Mouse (Mus musculus) lung, embryonic 16.5 days (tissue): ENCODE data around the gene Mrtfb. TPM values are rescaled to one million over a fixed set of nuclear protein-coding genes. Genes with fewer than 3 reads are reported as not detected.

ENCODE experiments used
- ATAC-seq: fragments of 200-750 bp; cut with Nextera tagmentation; 2 replicates; pipeline ENCODE4 v1.8.0; 2017; ENCODE audit warnings: low read depth, mild to moderate bottlenecking, moderate library complexity
- H3K27ac ChIP-seq: fragments of 300-500 bp; sonication (generic); 2 replicates; pipeline ENCODE4 v1.5.1; 2014; ENCODE audit warnings: mild to moderate bottlenecking, control low read depth, low read length
- H3K27me3 ChIP-seq: fragments of 300-500 bp; sonication (generic); 2 replicates; pipeline ENCODE4 v1.6.1; 2014; ENCODE audit warnings: low read depth, low read length, mixed read lengths; ENCODE audit not compliant: control insufficient read depth, insufficient read depth
- H3K36me3 ChIP-seq: fragments of 300-500 bp; sonication (generic); 2 replicates; pipeline ENCODE4 v1.6.1; 2014; ENCODE audit warnings: low read length; ENCODE audit not compliant: control insufficient read depth, insufficient read depth
- H3K4me1 ChIP-seq: fragments of 300-500 bp; sonication (generic); replicated peaks from 2 replicates; pipeline ENCODE4 v1.6.1; 2014; ENCODE audit warnings: low read length, mixed read lengths; ENCODE audit not compliant: control insufficient read depth, insufficient read depth
- H3K4me2 ChIP-seq: fragments of 300-500 bp; sonication (generic); 2 replicates; pipeline ENCODE4 v1.6.1; 2014; ENCODE audit warnings: low read depth, low read length, control low read depth
- H3K4me3 ChIP-seq: fragments of 300-500 bp; sonication (generic); 2 replicates; pipeline ENCODE4 v1.5.1; 2014; ENCODE audit warnings: mild to moderate bottlenecking, low read length, control low read depth
- H3K9ac ChIP-seq: fragments of 300-500 bp; sonication (generic); 2 replicates; pipeline ENCODE4 v1.6.1; 2014; ENCODE audit warnings: low read length, control low read depth
- H3K9me3 ChIP-seq: fragments of 300-500 bp; sonication (generic); 2 replicates; pipeline ENCODE4 v1.6.1; 2016; ENCODE audit warnings: low read length; ENCODE audit not compliant: control insufficient read depth
- WGBS: fragments of 180-500 bp; shearing (Covaris S2); extraction: QIAGEN DNeasy Blood & Tissue Kit; methylation state at CpG from one replicate; pipeline ENCODE4 v1.1.7; 2014; 5-methylcytosine and 5-hydroxymethylcytosine counted together
- polyA plus RNA-seq: library from polyadenylated mRNA; unstranded; fragments of >200 nt; fragmentation: Nextera tagmentation; extraction: Ambion mirVana; gene quantifications from 2 replicates; pipeline ENCODE4 v1.2.1, GENCODE M21; 2015

The Mrtfb gene
- polyA plus RNA-seq, 1 experiment from 2014 or later = 24.3 TPM

- no peaks in the 10 kb centered on the region for H3K36me3 ChIP-seq
- no peaks in the 10 kb centered on the region for H3K9me3 ChIP-seq
- no peak overlapping the region for H3K4me2 ChIP-seq
- 42% methylated on average over 6 of the region's 6 CpGs for WGBS
- H3K4me3 ChIP-seq = no peak overlapping the region
- 0 out of 2 replicates have a peak, but pooled peaks cover 5% of the 10 kb centered on the region for H3K4me1 ChIP-seq
- no peaks in the 10 kb centered on the region for H3K27me3 ChIP-seq
- H3K27ac ChIP-seq = no peak overlapping the region
- ATAC-seq = no peak
- no peak overlapping the region for H3K9ac ChIP-seq
Measured at GRCm38 (mm10) chr16:13440468-13440867, 184.2 kb downstream of the Mrtfb start.

- Histone ChIP-seq H3K9me3 (no peaks in the 10 kb centered on the region), H3K4me1 (peaks cover 10% of the 10 kb centered on the region), H3K9ac (no peak overlapping the region), H3K4me2 (no peak overlapping the region), H3K36me3 (no peaks in the 10 kb centered on the region), H3K4me3 (no peak overlapping the region), H3K27ac (no peak overlapping the region), H3K27me3 (no peaks in the 10 kb centered on the region; the same call in 1 of the 2 replicates)
- 64% methylated on average over 1 of the region's 1 CpGs for WGBS
- ATAC-seq = no peak
Measured at GRCm38 (mm10) chr16:13443764-13444163, 187.5 kb downstream of the Mrtfb start.

DNA sequence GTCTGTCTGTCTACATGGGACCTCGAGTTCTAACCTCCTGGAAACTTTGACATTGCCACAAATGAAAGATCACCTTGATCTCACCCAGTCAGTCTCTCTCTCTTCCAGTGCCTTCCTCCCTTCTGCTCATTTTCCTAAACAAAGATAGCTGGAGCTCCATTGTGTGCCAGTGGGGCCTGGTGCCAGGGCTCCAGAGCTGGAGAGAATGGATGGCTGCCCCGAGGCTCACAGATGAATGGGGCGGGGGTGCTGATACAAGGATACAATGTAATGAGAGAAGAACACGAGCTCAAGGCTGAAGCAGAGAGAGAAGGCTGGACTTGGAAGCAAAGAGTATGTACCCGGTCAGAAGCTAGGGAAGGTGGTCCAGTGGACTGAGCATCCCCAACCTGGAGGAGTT, 189.2 kb downstream of the Mrtfb start:
- H3K4me1 ChIP-seq = peaks cover 14% of the 10 kb centered on the region
- ATAC-seq = no peak

GRCm38 (mm10) chr16:13446488-13446887, 190.2 kb downstream of the Mrtfb start:
- Histone ChIP-seq H3K36me3 (no peaks in the 10 kb centered on the region), H3K9ac (peak overlapping the region; percentile 72), H3K4me2 (peak overlapping the region; percentile 97), H3K4me3 (peak overlapping the region; percentile 64), H3K27me3 (no peaks in the 10 kb centered on the region; the same call in 1 of the 2 replicates), H3K27ac (no peak overlapping the region), H3K4me1 (peaks cover 14% of the 10 kb centered on the region), H3K9me3 (no peaks in the 10 kb centered on the region)
- whole genome bisulfite sequencing = 23% methylated on average over 15 of the region's 15 CpGs
- peak; percentile 24; the same call in 1 of the 2 replicates for ATAC-seq

More for the DNA sequence above, 189.2 kb downstream of the Mrtfb start:
- Histone ChIP-seq H3K36me3 (no peaks in the 10 kb centered on the region), H3K9me3 (no peaks in the 10 kb centered on the region), H3K27me3 (no peaks in the 10 kb centered on the region; the same call in 1 of the 2 replicates), H3K27ac (no peak overlapping the region), H3K9ac (no peak overlapping the region), H3K4me2 (no peak overlapping the region), H3K4me3 (no peak overlapping the region)
- WGBS = 65% methylated on average over 5 of the region's 5 CpGs

DNA sequence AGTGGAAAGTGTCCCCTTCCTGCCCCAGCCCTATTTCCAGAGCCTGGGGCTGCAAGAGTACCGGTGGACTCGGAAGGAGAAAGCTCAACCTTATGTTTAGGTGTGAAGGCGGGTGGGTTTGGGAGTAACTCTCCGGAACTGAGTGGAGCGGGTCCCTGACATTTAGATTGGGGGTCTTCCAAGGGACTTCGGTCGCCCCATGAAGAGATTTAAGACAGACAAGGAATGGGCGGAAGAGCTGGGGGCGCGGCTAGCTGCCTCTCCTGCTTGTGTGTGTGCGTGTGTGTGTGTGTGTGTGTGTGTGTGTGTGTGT, 190.6 kb downstream of the Mrtfb start:
- 4% methylated on average over 11 of the region's 11 CpGs for WGBS
- peaks cover 14% of the 10 kb centered on the region for H3K4me1 ChIP-seq
- H3K9me3 ChIP-seq = no peaks in the 10 kb centered on the region
- no peaks in the 10 kb centered on the region; the same call in 1 of the 2 replicates for H3K27me3 ChIP-seq
- peak overlapping the region; percentile 64 for H3K4me3 ChIP-seq
- no peaks in the 10 kb centered on the region for H3K36me3 ChIP-seq
- no peak overlapping the region for H3K27ac ChIP-seq
- peak overlapping the region; percentile 72 for H3K9ac ChIP-seq
- ATAC-seq = 0 out of 2 replicates have a peak, but pooled peaks have one; percentile 2
- H3K4me2 ChIP-seq = peak overlapping the region; percentile 97

- H3K9me3 ChIP-seq = no peaks in the 10 kb centered on the region
- peak overlapping the region; percentile 72 for H3K9ac ChIP-seq
- no peaks in the 10 kb centered on the region; the same call in 1 of the 2 replicates for H3K27me3 ChIP-seq
- peak overlapping the region; percentile 41; the same call in 1 of the 2 replicates for H3K27ac ChIP-seq
- H3K36me3 ChIP-seq = no peaks in the 10 kb centered on the region
- H3K4me1 ChIP-seq = peaks cover 14% of the 10 kb centered on the region
- H3K4me2 ChIP-seq = peak overlapping the region; percentile 97
- peak overlapping the region; percentile 64 for H3K4me3 ChIP-seq
- under 1% methylated on average over 32 of the region's 43 CpGs for WGBS
- ATAC-seq = peak; percentile 86
Measured at GRCm38 (mm10) chr16:13447284-13448050, 191.2 kb downstream of the Mrtfb start.

DNA sequence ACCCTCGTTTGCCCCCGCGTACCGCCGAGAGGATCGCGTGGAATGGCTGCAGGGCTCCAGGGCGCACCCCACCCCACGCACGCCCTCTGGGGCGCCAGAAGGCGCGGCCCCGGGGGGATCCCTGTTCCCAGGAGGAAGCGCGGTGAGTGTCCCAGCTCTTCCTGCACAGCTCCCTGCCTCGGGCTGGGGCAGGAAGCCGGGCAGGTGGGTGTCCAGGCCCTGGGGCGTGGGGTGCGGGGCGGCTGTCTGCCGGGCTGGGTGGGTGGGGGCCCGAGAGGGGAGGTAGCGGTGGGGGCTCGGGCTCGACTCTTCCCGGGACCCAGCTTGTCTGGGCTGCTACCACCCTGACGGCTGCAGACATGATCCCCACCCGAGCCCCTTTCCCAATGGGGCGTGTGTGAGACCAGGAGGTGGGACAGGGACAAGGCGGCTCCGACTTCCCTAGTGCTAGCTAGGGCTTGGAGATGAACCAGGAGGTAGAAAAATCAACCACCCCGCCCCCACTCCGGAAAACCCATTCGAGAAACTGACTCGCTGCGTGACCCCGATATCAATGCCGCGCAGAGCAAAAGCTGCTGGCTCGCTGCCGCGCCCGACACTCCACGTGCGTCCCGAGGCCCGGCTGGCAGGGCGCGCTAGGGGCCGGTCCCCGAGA, 191.9 kb downstream of the Mrtfb start:
- H3K9me3 ChIP-seq = no peaks in the 10 kb centered on the region
- WGBS = under 1% methylated on average over 52 of the region's 52 CpGs
- peak overlapping the region; percentile 72 for H3K9ac ChIP-seq
- H3K4me2 ChIP-seq = peak overlapping the region; percentile 97
- peak; percentile 56 for ATAC-seq
- H3K4me3 ChIP-seq = peak overlapping the region; percentile 64
- no peaks in the 10 kb centered on the region; the same call in 1 of the 2 replicates for H3K27me3 ChIP-seq
- H3K4me1 ChIP-seq = peaks cover 14% of the 10 kb centered on the region
- H3K36me3 ChIP-seq = no peaks in the 10 kb centered on the region
- H3K27ac ChIP-seq = peak overlapping the region; percentile 41; the same call in 1 of the 2 replicates

DNA sequence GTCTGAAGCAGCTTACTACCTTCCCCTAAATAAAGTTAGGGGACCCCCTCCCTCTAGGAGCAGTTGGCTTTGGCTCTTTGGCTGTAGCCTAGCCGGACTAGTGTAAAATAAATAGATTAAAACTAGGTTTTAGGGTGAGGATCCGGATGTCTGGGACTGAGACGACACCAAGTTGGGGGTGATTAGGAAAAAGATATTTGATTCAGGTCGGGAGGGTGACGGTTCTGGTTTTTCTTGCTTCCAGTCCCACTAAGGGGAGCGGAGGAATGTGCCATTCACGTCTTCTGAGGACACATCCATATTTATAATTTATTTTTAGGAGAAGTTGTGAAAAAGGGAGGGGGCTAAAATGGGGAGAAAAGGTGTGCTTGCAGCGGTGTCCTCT, 192.4 kb downstream of the Mrtfb start:
- no peak for ATAC-seq
- WGBS = 19% methylated on average over 8 of the region's 8 CpGs
- H3K4me2 ChIP-seq = peak overlapping the region; percentile 97

GRCm38 (mm10) chr16:13449491-13449890, 193.2 kb downstream of the Mrtfb start:
- no peak for ATAC-seq
- Histone ChIP-seq H3K9me3 (no peaks in the 10 kb centered on the region), H3K4me3 (peak overlapping the region; percentile 64), H3K4me1 (peaks cover 14% of the 10 kb centered on the region), H3K27ac (no peak overlapping the region), H3K36me3 (no peaks in the 10 kb centered on the region), H3K4me2 (peak overlapping the region; percentile 97; the same call in 1 of the 2 replicates), H3K27me3 (no peaks in the 10 kb centered on the region; the same call in 1 of the 2 replicates), H3K9ac (no peak overlapping the region)
- WGBS = 28% methylated on average over 13 of the region's 13 CpGs

More for the DNA sequence above, 192.4 kb downstream of the Mrtfb start:
- H3K4me1 ChIP-seq = peaks cover 14% of the 10 kb centered on the region
- no peak overlapping the region for H3K27ac ChIP-seq
- H3K4me3 ChIP-seq = peak overlapping the region; percentile 64
- H3K27me3 ChIP-seq = no peaks in the 10 kb centered on the region; the same call in 1 of the 2 replicates
- H3K9ac ChIP-seq = peak overlapping the region; percentile 72
- no peaks in the 10 kb centered on the region for H3K36me3 ChIP-seq
- H3K9me3 ChIP-seq = no peaks in the 10 kb centered on the region
